10 mouse cellular contexts compared by ENCODE assay signal in the genomic region with DNA sequence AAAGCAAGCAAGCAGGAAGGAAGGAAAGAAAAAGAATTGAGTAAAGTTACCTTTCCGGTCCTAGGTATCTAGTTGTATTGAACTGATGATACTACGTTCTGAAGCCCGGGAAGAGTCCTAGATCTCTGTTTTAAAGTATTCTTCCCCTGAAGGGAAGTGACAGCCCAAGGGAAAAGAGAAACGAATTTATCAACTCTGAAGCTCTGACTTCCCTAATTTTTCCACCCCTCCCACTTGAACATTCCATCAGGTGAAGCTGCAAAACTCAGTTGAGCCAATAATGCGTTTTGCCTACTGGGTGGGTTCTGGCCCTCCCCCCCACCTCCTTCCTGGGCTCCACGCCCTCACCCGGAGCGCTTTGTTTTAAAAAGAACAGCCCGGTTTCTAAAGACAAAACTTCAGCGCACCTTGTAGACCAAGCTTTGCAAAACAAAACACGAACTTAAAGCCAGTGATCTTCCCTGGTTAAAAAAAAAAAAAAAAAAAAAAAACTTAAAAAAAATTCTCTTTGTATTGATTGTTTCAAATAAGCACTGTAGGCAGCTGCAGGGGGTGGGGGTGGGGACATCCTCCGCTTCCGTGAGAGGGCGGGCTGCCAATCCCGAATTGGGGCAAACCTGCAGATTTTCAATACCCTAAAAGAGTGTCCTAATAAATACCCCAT. TPM values are rescaled to one million over a fixed set of nuclear protein-coding genes. Genes with fewer than 3 reads are reported as not detected.
DNase-seq lines count a peak whose midpoint lies in the region; ATAC-seq and TF ChIP-seq lines count a peak whose summit lies in the region.
"Had no signal": no experiment of that assay in that cellular context is flagged by ENCODE, and none has a peak within 500 bp of the region (broad histone marks: within the 10 kb centered on the region; RNA-seq: fewer than 3 reads in every experiment).

No protein-coding gene starts in this region.

- peak overlapping the region; percentile 48; the same call in 1 of the 2 replicates for H3K4me3 ChIP-seq in heart, embryonic 15.5 days
- peak overlapping the region; percentile 7; the same call in 1 of the 2 replicates for H3K4me3 ChIP-seq in stomach, embryonic 14.5 days (ENCODE audit: low read depth, low read length)
- H3K4me3 ChIP-seq in stomach, postnatal 0 days (ENCODE audit: low read depth, low read length), result no peak overlapping the region
- H3K4me3 ChIP-seq in intestine, embryonic 15.5 days (replicated peaks), result peak overlapping the region; percentile 2; the same call in 1 of the 2 replicates

- H3K9ac ChIP-seq in heart, embryonic 15.5 days, result no peak overlapping the region
- H3K9ac ChIP-seq in stomach, embryonic 14.5 days (replicated peaks; ENCODE audit: low read depth, low read length), result no peak overlapping the region
- no peak overlapping the region for H3K9ac ChIP-seq in stomach, postnatal 0 days (ENCODE audit: low read length)
- no peak overlapping the region for H3K9ac ChIP-seq in intestine, embryonic 15.5 days

- no peak for ATAC-seq in heart, embryonic 15.5 days (replicated peaks; ENCODE audit: insufficient number of reproducible peaks, insufficient read depth, low FRiP score, low read depth)
- no peak for ATAC-seq in stomach, embryonic 14.5 days (ENCODE audit: insufficient number of reproducible peaks, insufficient read depth, low FRiP score, low read depth)
- no peak for ATAC-seq in stomach, postnatal 0 days (ENCODE audit: low FRiP score, low TSS enrichment)
- ATAC-seq in intestine, embryonic 15.5 days, result no peak

- no peak overlapping the region for H3K27ac ChIP-seq in heart, embryonic 15.5 days
- no peak overlapping the region for H3K27ac ChIP-seq in stomach, embryonic 14.5 days (ENCODE audit: low read length)
- H3K27ac ChIP-seq in stomach, postnatal 0 days (replicated peaks), result no peak overlapping the region
- H3K27ac ChIP-seq in intestine, embryonic 15.5 days, result no peak overlapping the region

- no peaks in the 10 kb centered on the region for H3K9me3 ChIP-seq in heart, embryonic 15.5 days (replicated peaks)
- H3K9me3 ChIP-seq in stomach, embryonic 14.5 days (ENCODE audit: control insufficient read depth, low read depth, low read length), result no peaks in the 10 kb centered on the region
- H3K9me3 ChIP-seq in stomach, postnatal 0 days (ENCODE audit: control insufficient read depth, low read length), result no peaks in the 10 kb centered on the region
- no peaks in the 10 kb centered on the region for H3K9me3 ChIP-seq in intestine, embryonic 15.5 days

- no peak for TF ChIP-seq EP300 in stomach, postnatal 0 days (optimal IDR thresholded peaks at IDR 0.05)

- TF ChIP-seq CTCF in stomach, postnatal 0 days (IDR thresholded peaks at IDR 0.05; ENCODE audit: low read depth), result no peak

- no peaks in the 10 kb centered on the region for H3K36me3 ChIP-seq in heart, embryonic 15.5 days
- H3K36me3 ChIP-seq in stomach, embryonic 14.5 days (ENCODE audit: control insufficient read depth, insufficient read depth, low read length), result no peaks in the 10 kb centered on the region
- no peaks in the 10 kb centered on the region for H3K36me3 ChIP-seq in stomach, postnatal 0 days (ENCODE audit: control insufficient read depth, insufficient read depth, low read length)
- H3K36me3 ChIP-seq in intestine, embryonic 15.5 days, result no peaks in the 10 kb centered on the region

- 12% methylated on average over 15 of the region's 15 CpGs for WGBS in heart, embryonic 15.5 days
- WGBS in stomach, embryonic 14.5 days, result 3% methylated on average over 15 of the region's 15 CpGs
- 12% methylated on average over 15 of the region's 15 CpGs for WGBS in stomach, postnatal 0 days
- WGBS in intestine, embryonic 15.5 days, result 4% methylated on average over 15 of the region's 15 CpGs

- H3K4me1 ChIP-seq in heart, embryonic 15.5 days (replicated peaks), result peaks cover 33% of the 10 kb centered on the region
- peaks cover 11% of the 10 kb centered on the region for H3K4me1 ChIP-seq in stomach, embryonic 14.5 days (ENCODE audit: control insufficient read depth, insufficient read depth, low read length)
- H3K4me1 ChIP-seq in stomach, postnatal 0 days (replicated peaks; ENCODE audit: control insufficient read depth, insufficient read depth), result no peaks in the 10 kb centered on the region
- peaks cover 15% of the 10 kb centered on the region for H3K4me1 ChIP-seq in intestine, embryonic 15.5 days (replicated peaks)

- H3K27me3 ChIP-seq in heart, embryonic 15.5 days, result peaks cover 81% of the 10 kb centered on the region
- H3K27me3 ChIP-seq in stomach, embryonic 14.5 days (ENCODE audit: control insufficient read depth, insufficient read depth, low read length), result peaks cover 46% of the 10 kb centered on the region
- H3K27me3 ChIP-seq in stomach, postnatal 0 days (ENCODE audit: control insufficient read depth, insufficient read depth, low read length), result peaks cover 23% of the 10 kb centered on the region
- peaks cover 37% of the 10 kb centered on the region for H3K27me3 ChIP-seq in intestine, embryonic 15.5 days (replicated peaks)

- DNase-seq in heart, adult 18-20 months, result no peak
- no peak for DNase-seq in stomach, postnatal 0 days (ENCODE audit: low spot score)
- DNase-seq in right cerebral cortex, adult 18-20 months, result no peak
- no peak for DNase-seq in urinary bladder, adult 2 months (ENCODE audit: low spot score)
- no peak for DNase-seq in adrenal gland, postnatal 25 days
- DNase-seq: cerebellum, postnatal 36 days had no signal

- peak overlapping the region; percentile 80 for H3K4me2 ChIP-seq in heart, embryonic 15.5 days
- peak overlapping the region; percentile 13 for H3K4me2 ChIP-seq in stomach, embryonic 14.5 days (replicated peaks; ENCODE audit: low read depth, low read length)
- H3K4me2 ChIP-seq in stomach, postnatal 0 days (replicated peaks; ENCODE audit: low read depth), result no peak overlapping the region
- H3K4me2 ChIP-seq in intestine, embryonic 15.5 days (replicated peaks), result peak overlapping the region; percentile 85

RNA-seq across cellular contexts. Expression of gene Nr5a2, which starts 6.7 kb away (rescaled TPM):
- 0.30 and 0.39 TPM in 2 replicates for polyA plus RNA-seq in heart, embryonic 15.5 days (2015; fragmentation: Nextera tagmentation; extraction: Ambion mirVana)
- total RNA-seq in heart, adult 18-20 months (2021), result under 1 TPM; 0.07 to 0.46 TPM
- 1.4 and 3.5 TPM in 2 replicates for polyA plus RNA-seq in stomach, embryonic 14.5 days (2014; fragmentation: Nextera tagmentation; extraction: Ambion mirVana)
- 0.48 and 0.51 TPM in 2 replicates for polyA plus RNA-seq in stomach, postnatal 0 days (2015; fragmentation: Nextera tagmentation; extraction: Ambion mirVana)
- polyA plus RNA-seq in intestine, embryonic 15.5 days (2015; fragmentation: Nextera tagmentation; extraction: Ambion mirVana), result 10.4 and 10.5 TPM in 2 replicates
- polyA plus RNA-seq in urinary bladder, adult 2 months (2012; rRNA removed), result 1.1 and 1.3 TPM in 2 replicates
- total RNA-seq in adrenal gland, postnatal 25 days (2021), result 2.7 and 4.0 TPM in 2 replicates
- total RNA-seq: layer of hippocampus, adult 8-10 months had no signal
